Mouse (Mus musculus) left cerebral cortex, postnatal 4 days (tissue): ENCODE results near the gene Kdelr3. TPM values are rescaled to one million over a fixed set of nuclear protein-coding genes. Genes with fewer than 3 reads are reported as not detected.
A peak's percentile ranks its signal among the peaks of the same experiment; 100 is the strongest.

Experiments used
- DNase-seq: peaks from one replicate; pipeline ENCODE4 v3.0.0-alpha.2; 2022
- intact Hi-C: fragments of 180-260 bp; cut with DNase I; formaldehyde crosslinking; loops from one replicate; pipeline ENCODE4 v1.15.1; 2025
- total RNA-seq, 2 experiments: library from RNA; stranded (reverse); gene quantifications; 2 replicates each; pipeline ENCODE4 v1.2.3; 2021

The Kdelr3 gene
- total RNA-seq, result under 1 TPM; 0.72 to 0.91 TPM

DNA sequence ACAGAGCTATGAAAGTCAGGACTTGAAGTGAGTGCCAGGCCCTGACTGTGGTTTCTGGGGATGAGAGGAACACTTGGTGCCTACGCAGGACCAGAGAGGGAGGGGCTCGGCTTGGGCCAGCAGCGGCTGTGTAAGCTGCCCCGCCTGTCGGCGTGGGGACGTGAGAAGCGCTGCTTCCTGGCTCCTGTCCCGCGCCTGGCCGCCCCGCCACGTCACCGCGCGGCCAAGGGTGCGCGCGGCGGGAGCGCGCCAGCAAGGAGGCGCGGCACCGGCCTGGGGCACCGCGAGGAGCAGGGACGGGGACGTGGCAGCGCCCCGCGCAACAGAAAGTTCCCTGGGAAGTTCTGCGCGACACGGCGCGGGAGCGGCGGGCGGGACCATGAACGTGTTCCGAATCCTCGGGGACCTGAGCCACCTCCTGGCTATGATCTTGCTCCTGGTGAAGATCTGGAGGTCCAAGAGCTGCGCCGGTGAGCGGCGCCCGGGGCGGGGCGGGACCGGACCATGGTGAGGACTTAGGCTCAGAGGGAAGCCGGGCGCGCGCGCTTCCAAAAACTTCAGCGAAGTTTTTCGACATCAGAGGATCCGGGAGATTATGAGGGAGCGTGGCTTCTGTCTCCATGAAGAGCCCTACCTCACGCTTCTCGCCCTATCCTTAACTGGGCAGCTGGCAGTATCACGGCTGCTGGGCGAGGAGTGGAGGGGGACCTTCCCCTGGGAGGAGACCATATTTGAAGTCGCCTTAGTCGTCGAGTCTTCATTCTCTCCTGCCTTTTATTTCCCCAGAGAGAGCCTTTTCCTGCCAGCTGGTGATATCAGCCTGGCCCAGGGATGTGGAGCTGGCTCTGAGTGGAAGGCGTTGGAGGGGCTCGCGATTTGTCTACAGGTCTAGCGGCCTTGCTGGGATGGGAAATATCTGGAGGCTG is at the start of gene Kdelr3:
Gene Kdelr3 (plus strand): TSS at position 241 of the 926 bp plus-strand sequence.
- intact Hi-C loops, result no loop called here
- DNase-seq, result peak; percentile 58

DNA sequence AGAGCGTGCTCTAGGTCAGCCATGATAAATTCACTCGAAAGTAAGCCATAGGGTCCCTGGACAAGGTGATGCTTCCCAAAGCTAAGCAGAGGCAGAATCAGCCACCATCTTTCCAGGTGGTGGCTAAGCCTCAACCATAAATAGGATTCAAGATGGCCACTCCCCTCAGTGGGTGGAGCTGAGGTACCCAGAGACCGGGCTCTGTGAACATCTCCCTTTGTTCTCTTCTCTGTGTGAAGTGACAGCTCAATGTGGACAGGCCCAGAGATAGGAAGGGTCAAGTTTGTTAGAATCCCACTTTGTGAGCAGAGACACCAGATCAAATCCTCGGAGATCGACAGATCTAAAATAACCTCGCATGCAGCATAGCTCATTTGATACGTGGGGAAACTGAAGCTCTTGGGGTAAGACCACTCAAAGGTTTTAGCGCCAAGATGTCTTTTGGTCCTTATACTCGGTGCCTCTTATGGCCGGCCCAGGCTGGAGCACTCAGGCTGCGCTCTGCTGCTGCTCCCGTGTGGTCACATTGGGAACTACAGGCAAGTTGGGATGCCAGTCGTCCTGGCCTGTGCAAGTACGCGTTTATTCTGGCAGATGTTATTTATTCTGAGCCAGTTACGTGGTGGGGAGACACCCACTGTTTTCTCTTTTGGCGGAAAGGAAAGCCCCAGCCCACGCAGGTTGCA is 49.5 kb upstream of the Kdelr3 start:
- DNase-seq, result peak; percentile 85
- intact Hi-C loops, result loop anchor here (5.0 kb wide), 1 partner anchor 224 kb away; no protein-coding TSS in a partner anchor

DNA sequence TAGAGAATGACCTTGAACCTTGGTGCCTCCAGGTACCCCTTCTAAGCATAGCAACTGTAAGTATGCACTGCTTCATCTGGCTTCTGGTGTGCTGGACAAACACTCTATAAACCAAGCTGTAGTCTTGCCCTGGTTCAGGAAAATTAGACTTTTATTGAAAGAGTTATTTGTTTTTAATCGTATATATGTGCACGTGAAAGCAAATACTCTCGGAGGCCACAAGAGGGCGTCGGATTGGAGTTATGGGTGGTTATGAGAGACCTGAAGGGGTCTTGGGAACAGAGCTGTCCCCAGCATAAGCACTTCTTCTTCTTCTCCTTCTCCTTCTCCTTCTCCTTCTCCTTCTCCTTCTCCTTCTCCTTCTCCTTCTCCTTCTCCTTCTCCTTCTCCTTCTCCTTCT is 46.6 kb upstream of the Kdelr3 start:
- intact Hi-C loops, result loop anchor here (5.0 kb wide), 1 partner anchor 227 kb away; no protein-coding TSS in a partner anchor
- no peak for DNase-seq

DNA sequence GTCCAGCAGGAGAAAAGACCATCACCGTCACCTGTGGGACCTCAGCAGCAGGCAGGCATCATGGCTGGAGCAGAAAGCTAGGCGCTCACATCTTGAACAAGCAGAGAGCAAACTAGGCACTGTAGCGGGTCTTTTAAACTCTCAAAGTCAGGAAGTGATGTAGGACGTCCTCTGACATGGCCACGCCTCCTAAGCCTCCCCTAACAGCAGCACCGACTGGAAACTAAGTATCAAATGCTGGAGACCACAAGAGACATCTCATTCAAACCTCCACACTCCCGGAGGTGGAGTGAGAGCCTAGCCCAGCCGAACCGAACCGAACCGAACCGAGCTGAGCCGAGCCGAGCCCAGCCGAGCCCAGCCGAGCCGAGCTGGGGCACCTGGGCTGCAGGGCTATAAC is 45.6 kb upstream of the Kdelr3 start:
- intact Hi-C loops, result loop anchor here (10.0 kb wide), 1 partner anchor 134 kb away; the partner anchor contains the start of gene Dmc1
- DNase-seq, result no peak

DNA sequence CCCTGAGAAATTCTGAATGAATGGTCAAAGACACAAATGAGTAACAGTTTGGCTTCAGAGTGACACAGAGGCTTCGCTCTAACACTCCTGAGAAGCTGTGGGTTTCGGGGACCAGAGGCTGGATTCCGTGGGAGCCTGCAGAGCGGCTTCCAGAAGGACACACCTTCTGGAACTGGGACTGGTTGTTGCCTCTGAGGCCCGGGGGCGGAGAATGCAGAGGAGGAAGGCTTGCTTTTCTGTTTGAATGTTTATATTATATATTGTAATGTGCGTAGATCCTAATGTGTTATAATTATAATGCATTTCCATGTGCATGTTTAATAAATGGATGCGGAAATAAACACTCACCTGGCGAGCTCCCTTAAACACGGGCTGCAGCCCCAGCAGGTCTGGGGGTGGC is 45.1 kb upstream of the Kdelr3 start:
- DNase-seq, result no peak
- intact Hi-C loops, result loop anchor here (10.0 kb wide), 1 partner anchor 134 kb away; the partner anchor contains the start of gene Dmc1

DNA sequence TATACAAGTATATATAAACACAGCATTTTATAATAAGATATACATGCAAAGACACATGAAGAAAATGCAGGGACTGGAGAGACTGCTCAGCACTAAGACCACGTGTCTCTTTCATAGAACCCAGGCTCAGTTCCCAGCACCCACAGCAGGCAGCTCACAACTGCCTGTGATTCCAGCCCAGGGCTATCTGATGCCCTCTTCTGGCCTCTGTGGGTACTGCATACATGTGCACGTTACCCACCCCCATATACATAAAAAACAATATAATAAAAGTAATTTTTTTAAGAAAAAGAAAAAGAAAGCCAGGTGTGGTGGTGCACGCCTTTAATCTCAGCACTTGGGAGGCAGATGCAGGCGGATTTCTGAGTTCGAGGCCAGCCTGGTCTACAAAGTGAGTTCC is 43.2 kb upstream of the Kdelr3 start:
- intact Hi-C loops, result loop anchor here (10.0 kb wide), 1 partner anchor 132 kb away; the partner anchor contains the start of gene Dmc1
- no peak for DNase-seq

DNA sequence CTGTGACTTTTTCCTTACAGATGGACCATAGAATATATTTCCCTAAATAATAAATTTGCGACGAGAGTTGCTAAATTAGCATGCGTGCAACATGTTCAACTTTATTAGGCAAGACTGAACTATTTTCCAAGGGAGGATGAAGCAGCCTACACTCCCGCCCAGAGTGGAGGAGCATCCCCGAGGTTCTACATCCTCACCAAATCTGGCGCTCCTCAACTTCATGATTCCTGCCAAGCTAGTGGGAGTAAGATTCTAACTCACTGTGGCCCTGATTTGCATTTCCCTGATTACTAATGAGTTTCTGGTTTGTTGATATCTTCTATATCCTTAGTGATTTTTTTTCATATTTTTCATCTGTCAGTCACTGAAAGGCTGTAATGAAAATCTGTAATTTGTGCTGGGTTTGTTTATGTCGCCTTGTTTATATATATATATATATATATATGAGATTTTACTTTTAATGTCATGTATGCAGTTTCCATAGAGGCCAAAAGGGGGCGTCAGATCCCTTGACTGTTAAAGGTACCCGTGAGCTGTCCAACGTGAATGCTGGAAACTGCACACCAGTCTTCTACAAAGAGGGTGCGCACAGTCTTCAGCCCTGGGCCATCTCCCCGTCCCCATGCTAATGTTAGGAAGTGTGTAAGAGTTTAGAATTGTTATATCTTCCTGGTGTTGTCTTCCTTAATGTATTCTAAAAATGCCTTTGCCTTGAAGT is 42.4 kb upstream of the Kdelr3 start:
- no peak for DNase-seq
- intact Hi-C loops, result loop anchor here (10.0 kb wide), 1 partner anchor 131 kb away; the partner anchor contains the start of gene Dmc1

DNA sequence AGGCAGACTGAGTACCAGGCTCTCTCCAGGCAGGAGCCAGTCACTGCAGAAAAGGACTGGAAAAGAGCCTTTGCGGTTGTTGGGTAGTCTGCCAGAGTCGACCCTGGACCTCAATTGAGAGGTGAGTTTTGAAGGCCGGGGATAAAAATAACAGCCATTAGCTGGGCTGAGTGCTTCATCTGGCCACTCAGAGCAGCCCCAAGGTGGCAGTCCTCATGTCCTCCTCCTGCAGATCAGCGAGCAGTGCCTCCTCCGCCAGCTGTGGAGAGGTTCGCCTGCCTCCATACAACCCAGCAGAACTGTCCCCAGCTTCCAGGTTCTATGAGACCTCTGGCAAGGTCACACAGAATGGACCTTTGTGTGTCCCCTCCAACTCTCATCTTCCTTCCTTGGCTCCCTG is 39.0 kb upstream of the Kdelr3 start:
- DNase-seq, result no peak
- intact Hi-C loops, result loop anchor here (10.0 kb wide), 1 partner anchor 128 kb away; the partner anchor contains the start of gene Dmc1

DNA sequence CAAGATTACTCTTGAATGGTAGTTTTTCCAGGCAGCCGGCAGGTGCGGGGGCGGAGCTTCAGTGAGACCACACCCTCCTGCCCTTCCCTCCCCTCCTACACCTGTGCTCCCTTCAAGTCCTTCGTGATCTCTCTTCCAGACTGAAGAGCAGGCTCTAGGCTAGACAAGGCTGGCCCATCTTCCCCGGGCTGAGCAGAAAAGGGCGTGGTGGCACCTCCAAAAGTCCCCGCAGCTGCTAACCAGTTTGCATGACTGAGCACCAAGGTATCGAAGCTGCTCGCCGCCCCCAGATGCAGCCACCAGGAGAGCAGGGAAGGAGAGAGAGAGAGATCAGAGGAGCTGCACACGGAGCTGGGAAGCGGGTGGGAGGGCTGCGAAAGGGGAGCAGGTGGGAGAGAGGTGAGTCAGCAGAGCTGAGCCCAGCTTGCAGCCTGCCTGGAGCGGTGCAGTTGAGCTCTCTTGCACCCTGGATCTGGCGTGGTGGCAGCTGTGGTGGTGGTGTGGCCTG is 35.0 kb upstream of the Kdelr3 start:
- no peak for DNase-seq
- intact Hi-C loops, result no loop called here

DNA sequence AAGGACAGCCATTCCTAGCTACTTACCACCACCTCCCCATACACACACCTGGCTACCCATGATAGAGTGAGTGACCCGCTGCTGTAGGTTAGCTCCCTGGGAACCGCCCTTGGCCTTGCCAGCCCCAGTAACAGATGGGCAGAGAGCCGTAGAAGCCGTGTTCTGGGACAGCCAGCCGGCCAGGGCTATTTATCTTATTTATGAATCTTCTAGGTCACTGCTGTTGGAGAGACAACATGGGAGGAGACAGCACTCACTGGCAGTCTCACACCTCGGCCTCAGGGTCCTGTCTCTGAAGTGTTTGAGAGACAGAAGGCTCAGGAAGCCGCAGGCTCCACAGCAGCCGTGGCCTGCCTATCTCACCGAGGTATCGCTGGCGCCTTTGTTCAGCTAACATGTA is 26.7 kb upstream of the Kdelr3 start:
- no peak for DNase-seq
- intact Hi-C loops, result no loop called here

DNA sequence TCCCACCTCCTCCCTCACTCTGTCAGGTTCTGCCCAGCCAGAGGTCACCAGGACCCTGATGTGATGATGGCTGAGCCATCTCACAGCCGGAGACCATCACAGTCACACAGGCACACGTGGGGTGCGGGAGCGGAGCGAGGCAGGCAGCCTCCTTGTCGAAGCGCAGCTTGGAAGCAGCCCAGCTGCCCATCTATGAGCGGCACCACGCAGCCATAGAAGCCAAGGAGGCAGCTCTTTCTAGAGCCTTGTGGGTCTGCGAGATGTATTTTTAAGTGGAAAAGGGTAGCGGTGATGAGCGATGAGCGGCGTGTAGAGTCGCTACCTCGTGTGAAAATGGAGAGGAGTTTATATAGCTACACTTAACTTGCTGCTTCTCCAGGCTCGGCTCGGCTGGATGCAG is 22.7 kb upstream of the Kdelr3 start:
- DNase-seq, result no peak
- intact Hi-C loops, result no loop called here

DNA sequence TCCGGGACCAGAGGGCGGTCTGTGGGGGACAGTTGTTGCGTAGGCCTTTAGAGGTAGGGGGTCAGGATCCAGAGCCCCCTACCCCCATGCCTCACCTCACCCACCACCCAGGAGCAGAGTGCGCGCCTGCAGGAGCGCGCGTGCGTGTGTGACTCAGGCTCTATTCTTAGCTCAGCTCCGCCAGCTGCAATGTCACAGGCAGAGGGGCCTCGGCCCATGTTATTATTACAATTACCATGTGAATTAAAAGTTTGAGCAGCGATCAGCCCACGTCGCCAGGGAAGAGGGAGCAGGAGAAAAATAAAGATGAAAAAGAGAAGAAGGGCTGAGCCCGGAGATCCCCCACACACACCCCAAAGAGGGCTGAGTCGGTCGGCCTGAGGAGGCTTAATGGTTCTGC is 16.1 kb upstream of the Kdelr3 start:
- intact Hi-C loops, result no loop called here
- DNase-seq, result no peak

DNA sequence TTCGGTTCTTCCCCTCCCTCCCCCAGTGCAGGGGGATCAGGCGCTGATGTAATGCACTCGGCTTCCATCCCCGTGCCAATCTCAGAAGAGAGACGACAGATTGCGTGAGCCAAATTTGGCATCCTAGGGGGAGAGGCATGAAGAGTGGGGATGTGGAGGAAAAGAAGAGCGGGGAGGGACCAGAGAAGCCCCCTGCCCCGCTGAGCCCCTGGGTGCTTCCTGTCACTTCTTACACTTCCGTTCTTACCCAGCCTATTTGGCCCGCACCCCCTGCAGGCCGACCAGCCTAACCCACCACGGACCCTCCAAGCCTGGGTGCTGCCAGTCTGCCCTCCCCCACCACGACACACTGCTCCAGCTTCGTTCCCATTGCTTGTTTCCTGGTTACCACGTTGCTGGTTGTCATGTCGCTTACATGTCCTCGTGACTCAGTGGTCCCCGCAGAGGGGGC is 13.3 kb upstream of the Kdelr3 start:
- intact Hi-C loops, result no loop called here
- no peak for DNase-seq

DNA sequence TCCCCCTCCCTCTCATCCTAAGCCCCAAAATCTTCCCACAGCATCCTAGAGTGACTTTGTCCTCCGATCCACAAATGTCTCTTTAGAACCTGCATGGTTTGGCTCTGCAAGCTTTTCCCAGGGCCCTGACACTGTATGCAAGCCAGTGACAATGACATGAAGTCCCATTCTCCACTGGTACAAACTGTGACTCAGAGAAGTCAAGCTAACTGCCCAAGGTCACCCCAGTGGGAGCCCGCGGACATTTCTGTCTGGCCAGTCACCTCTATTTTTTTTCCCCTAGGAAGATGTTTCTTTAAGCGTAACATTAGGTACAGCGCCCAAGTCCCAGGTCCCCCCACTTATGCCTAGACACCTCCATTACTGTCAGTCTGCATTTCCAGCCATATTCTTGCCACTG is 12.8 kb upstream of the Kdelr3 start:
- DNase-seq, result no peak
- intact Hi-C loops, result no loop called here

DNA sequence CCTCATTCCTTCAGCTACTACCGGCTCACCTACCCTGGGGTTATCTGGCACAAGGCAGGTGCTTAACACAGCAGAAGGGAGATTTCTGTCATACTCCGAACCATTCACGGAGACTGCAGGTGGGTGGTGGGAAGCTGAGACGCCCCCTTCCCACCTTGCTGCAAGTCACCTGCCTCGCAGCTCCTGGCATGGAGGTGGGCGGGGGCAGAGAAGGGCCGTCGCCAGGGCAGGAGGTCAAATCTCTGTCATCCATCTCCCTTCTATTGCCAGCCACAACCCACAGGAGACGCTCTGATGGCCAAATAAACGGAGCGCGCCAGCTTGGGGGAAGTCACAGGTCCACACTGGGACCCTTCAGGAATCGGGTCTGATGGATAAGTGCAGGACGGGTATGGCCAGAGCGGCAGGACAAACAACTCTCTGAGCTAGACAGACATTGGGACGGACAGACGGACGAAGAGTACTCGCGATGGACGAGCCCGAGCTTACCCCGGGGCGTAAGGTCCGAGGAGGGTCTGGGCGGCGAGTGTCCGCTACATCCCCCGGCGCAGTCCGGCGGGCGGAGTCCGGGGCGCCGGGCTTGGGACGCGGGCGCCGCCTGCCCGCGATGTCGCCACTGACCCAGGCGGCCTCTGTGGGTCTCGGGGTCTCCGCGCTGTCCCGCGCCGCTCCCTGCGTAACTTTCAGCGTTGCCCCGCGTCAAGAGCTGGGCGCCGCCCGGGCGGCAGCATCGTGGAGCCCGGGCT is 11.3 kb upstream of the Kdelr3 start, which contains the start of gene Kcnj4:
Gene Kcnj4 (minus strand): TSS at position 535 of the 746 bp plus-strand sequence.
- DNase-seq, result no peak
- intact Hi-C loops, result no loop called here

DNA sequence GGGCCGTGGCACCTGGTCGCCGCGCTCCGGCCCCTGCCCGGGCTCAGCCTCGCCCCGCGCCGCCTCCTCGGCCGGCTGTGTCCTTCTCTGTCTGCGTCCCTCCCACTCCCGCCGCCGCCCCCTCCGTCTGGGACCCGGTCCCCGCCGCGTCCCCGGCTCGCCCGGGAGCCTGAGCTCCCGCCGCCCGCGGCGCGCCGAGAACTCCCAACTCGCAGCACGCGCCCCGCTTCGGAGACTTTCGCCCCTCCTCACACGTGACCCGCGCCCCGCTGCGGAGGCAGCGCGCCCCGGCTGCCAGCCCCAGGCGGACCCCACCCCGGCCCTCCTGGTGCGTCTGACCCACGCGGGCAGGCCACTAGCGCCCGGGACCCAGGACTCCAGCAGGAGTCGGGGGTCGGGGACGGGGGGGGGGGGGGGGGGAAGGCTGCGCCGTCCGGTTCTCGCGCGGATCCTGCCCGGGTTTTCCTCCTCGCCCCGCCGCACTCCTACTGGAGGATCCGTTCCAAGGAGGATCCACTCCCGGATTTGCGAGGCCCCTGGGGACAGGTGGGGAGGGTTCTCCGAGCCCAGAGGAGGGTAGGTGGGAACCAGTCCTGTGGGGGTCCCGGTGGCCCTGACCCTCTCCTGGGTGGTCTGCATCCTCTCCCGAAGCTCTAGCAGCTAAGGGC is 10.5 kb upstream of the Kdelr3 start:
- intact Hi-C loops, result no loop called here
- DNase-seq, result peak; percentile 75

DNA sequence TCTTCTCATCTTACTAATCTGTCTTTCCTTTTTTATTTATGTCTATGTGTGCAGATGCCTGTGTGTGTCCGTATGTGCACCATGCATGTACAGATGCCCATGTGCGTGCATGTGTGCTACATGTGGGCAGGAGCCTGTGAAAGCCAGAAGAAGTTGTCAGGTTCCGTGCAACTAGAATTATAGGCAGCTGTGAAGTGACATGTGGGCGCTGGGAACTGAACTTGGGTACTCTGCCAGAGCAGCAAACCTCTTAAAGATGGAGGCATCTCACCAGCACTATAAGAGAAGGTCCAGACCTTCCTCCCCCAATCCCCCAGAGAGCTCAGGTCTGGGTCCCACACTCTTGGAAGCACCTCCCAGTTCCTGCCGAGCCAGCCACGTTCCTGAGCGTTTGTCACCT is 9.8 kb upstream of the Kdelr3 start:
- no peak for DNase-seq
- intact Hi-C loops, result no loop called here

DNA sequence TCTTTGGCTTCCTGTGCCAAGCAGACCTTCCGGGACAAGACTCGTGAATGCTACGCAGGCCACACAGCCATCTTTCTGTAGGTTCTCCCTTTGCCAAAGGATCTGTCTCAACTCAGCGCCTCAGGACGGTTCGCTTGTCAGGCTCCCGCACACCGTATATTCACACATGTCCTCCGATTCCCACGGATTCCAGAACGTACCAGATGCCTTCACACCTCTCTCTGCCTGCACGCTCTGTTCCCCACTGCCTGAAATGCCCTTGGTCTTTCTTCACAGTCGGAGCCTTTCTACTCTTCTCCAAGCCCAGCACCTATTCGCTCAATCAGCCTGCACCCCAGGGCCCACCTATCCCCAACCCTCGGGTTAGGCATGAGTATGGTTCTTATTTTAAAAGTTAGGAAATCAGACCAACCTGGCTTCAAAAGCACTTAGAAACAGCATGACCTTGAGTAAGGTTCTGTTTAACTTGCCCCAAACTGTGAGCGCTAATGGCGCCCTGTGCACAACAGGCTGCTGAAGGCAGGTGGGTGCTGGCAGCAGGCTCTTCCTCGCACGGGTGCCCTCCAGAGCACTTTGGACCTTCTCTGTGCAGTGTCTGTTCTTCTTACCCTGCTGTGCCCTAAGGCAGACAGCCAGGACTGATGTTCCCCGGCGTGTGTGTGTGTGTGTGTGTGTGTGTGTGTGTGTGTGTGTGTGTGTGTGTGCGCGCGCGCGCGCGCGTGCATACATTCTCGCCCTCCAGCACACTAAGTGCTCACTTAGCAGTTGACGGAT is 9.0 kb upstream of the Kdelr3 start:
- intact Hi-C loops, result no loop called here
- DNase-seq, result no peak
